ENCODE assay signal across 15 mouse cellular contexts in genomic region chr16:57267068-57267467, GRCm38 (mm10). TPM values are rescaled to one million over a fixed set of nuclear protein-coding genes. Genes with fewer than 3 reads are reported as not detected.
DNase-seq lines count a peak whose midpoint lies in the region; ATAC-seq and TF ChIP-seq lines count a peak whose summit lies in the region.
"Had no signal": no experiment of that assay in that cellular context is flagged by ENCODE, and none has a peak within 500 bp of the region (broad histone marks: within the 10 kb centered on the region; RNA-seq: fewer than 3 reads in every experiment).

No protein-coding gene starts in this region.

- peak; percentile 60; the same call in 1 of the 2 replicates for ATAC-seq in lung, embryonic 14.5 days (ENCODE audit: insufficient read depth)
- no peak for ATAC-seq in cerebellum, adult (ENCODE audit: insufficient number of reproducible peaks, low FRiP score, low TSS enrichment)
- ATAC-seq: activated CD4-positive, CD25-positive, alpha-beta regulatory T cell, adult 4 months had no signal

- intact Hi-C loops in heart, adult 2 months (cut with DNase I) = loop anchor here (5.0 kb wide), 1 partner anchor 80 kb away; no protein-coding TSS in a partner anchor

- no peak overlapping the region for H3K9ac ChIP-seq in heart, adult 2 months (ENCODE audit: low read depth, low read length)
- no peak overlapping the region for H3K9ac ChIP-seq in lung, embryonic 14.5 days
- H3K9ac ChIP-seq: limb, embryonic 12.5 days; midbrain, embryonic 12.5 days had no signal

- H3K4me3 ChIP-seq in kidney, adult 2 months (ENCODE audit: insufficient read depth, low read depth, low read length) = no peak overlapping the region
- H3K4me3 ChIP-seq in heart, adult 2 months = no peak overlapping the region
- no peak overlapping the region for H3K4me3 ChIP-seq in lung, embryonic 14.5 days (ENCODE audit: low read depth, low read length)
- H3K4me3 ChIP-seq: layer of hippocampus, adult 2 months; limb, embryonic 12.5 days; midbrain, embryonic 12.5 days had no signal

- H3K4me2 ChIP-seq in lung, embryonic 14.5 days = no peak overlapping the region
- H3K4me2 ChIP-seq: limb, embryonic 12.5 days; midbrain, embryonic 12.5 days had no signal

- H3K27me3 ChIP-seq in kidney, adult 2 months (replicated peaks; ENCODE audit: control insufficient read depth, insufficient read depth, low read length) = no peaks in the 10 kb centered on the region
- no peaks in the 10 kb centered on the region for H3K27me3 ChIP-seq in heart, adult 2 months (ENCODE audit: control insufficient read depth, insufficient read depth, low read length)
- no peaks in the 10 kb centered on the region for H3K27me3 ChIP-seq in lung, embryonic 14.5 days (ENCODE audit: insufficient read depth, low read length)
- H3K27me3 ChIP-seq: limb, embryonic 12.5 days; midbrain, embryonic 12.5 days had no signal

- 22% methylated on average over 1 of the region's 1 CpGs for WGBS in kidney, adult 2 months
- 0% methylated on average over 1 of the region's 1 CpGs for WGBS in heart, adult 2 months
- WGBS in lung, embryonic 14.5 days = 4% methylated on average over 1 of the region's 1 CpGs

- no peak for TF ChIP-seq POLR2A in kidney, adult 2 months (IDR thresholded peaks at IDR 0.05; ENCODE audit: low read depth, low read length)
- no peak for TF ChIP-seq POLR2A in heart, adult 2 months (IDR thresholded peaks at IDR 0.05; ENCODE audit: insufficient read depth, low read depth, low read length)

- no peak for TF ChIP-seq CTCF in kidney, adult 2 months (conservative IDR thresholded peaks at IDR 0.05; ENCODE audit: insufficient read depth, insufficient read length, low read depth, low read length)
- no peak for TF ChIP-seq CTCF in heart, adult 2 months (IDR thresholded peaks at IDR 0.05)
- no peak for TF ChIP-seq CTCF in lung, embryonic 14.5 days (IDR thresholded peaks at IDR 0.05; ENCODE audit: low read depth)

- H3K9me3 ChIP-seq in lung, embryonic 14.5 days (ENCODE audit: low read depth, low read length) = no peaks in the 10 kb centered on the region
- H3K9me3 ChIP-seq: midbrain, embryonic 12.5 days had no signal

- no peak overlapping the region; the same call in 1 of the 2 replicates for H3K27ac ChIP-seq in kidney, adult 2 months (ENCODE audit: insufficient read depth, low read depth, low read length)
- H3K27ac ChIP-seq in heart, adult 2 months = peak overlapping the region; percentile 66
- no peak overlapping the region for H3K27ac ChIP-seq in lung, embryonic 14.5 days (ENCODE audit: low read depth)
- H3K27ac ChIP-seq: layer of hippocampus, adult 2 months; limb, embryonic 12.5 days; midbrain, embryonic 12.5 days had no signal

- no peak for TF ChIP-seq EP300 in heart, adult 2 months (IDR thresholded peaks at IDR 0.05; ENCODE audit: insufficient read depth, low read depth, low read length)

- DNase-seq in kidney, adult 2 months = peak; percentile 39
- no peak for DNase-seq in kidney, adult 8-10 months
- peak; percentile 36 for DNase-seq in Muller cell, postnatal 12 days (ENCODE audit: inconsistent ontology term)
- DNase-seq in heart, adult 2 months = peak in 1 of 2 experiments; percentile 57
- DNase-seq in lung, embryonic 14.5 days = peak; percentile 73
- DNase-seq in spleen, adult 18-20 months = no peak
- DNase-seq in adrenal gland, adult 18-20 months (ENCODE audit: low spot score in 2 of 2) = no peak

- no peaks in the 10 kb centered on the region for H3K36me3 ChIP-seq in kidney, adult 2 months (ENCODE audit: control insufficient read depth, insufficient read depth, low read length)
- peaks cover 9% of the 10 kb centered on the region for H3K36me3 ChIP-seq in heart, adult 2 months (ENCODE audit: control insufficient read depth, insufficient read depth, low read length)
- no peaks in the 10 kb centered on the region for H3K36me3 ChIP-seq in lung, embryonic 14.5 days (ENCODE audit: insufficient read depth)
- H3K36me3 ChIP-seq: limb, embryonic 12.5 days; midbrain, embryonic 12.5 days had no signal

- H3K79me2 ChIP-seq in heart, adult 2 months (replicated peaks; ENCODE audit: control insufficient read depth, insufficient read depth, low read length) = no peaks in the 10 kb centered on the region

- H3K4me1 ChIP-seq in kidney, adult 2 months (ENCODE audit: control insufficient read depth, insufficient read depth, low read length) = no peaks in the 10 kb centered on the region
- H3K4me1 ChIP-seq in heart, adult 2 months (ENCODE audit: control insufficient read depth, insufficient read depth, low read length) = peaks cover 7% of the 10 kb centered on the region
- no peaks in the 10 kb centered on the region; the same call in 1 of the 2 replicates for H3K4me1 ChIP-seq in lung, embryonic 14.5 days (ENCODE audit: insufficient read depth)
- H3K4me1 ChIP-seq: limb, embryonic 12.5 days; midbrain, embryonic 12.5 days had no signal

RNA-seq across cellular contexts. Expression of gene Tmem30c, which starts 25.6 kb away (rescaled TPM):
- not detected in 2 replicates for polyA plus RNA-seq in kidney, adult 2 months (2012; rRNA removed)
- not detected for total RNA-seq in heart, adult 2 months (2021)
- polyA plus RNA-seq in heart, adult 2 months (2012; rRNA removed) = not detected in 2 replicates
- 0.07 TPM in 1 of 2 replicates, not detected in the other for polyA plus RNA-seq in lung, embryonic 14.5 days (2014; fragmentation: Nextera tagmentation; extraction: Ambion mirVana)
- total RNA-seq in adrenal gland, adult 18-20 months (2021) = not detected
- total RNA-seq: granulocyte monocyte progenitor cell, adult 5-6 weeks; neutrophil, adult 5-6 weeks had no signal
- polyA plus RNA-seq: activated CD4-positive, CD25-positive, alpha-beta regulatory T cell, adult 4 months; spleen, adult 2 months had no signal

RNA-seq across cellular contexts. Expression of gene Tbc1d23, which starts 35.8 kb away (rescaled TPM):
- polyA plus RNA-seq in kidney, adult 2 months (2012; rRNA removed) = 8.6 and 10.7 TPM in 2 replicates
- total RNA-seq in heart, adult 2 months (2021) = 10 to 100 TPM; 25.3 to 26.1 TPM
- 7.7 and 21.2 TPM in 2 replicates for polyA plus RNA-seq in heart, adult 2 months (2012; rRNA removed)
- polyA plus RNA-seq in lung, embryonic 14.5 days (2014; fragmentation: Nextera tagmentation; extraction: Ambion mirVana) = 28.3 and 29.0 TPM in 2 replicates
- 10 to 100 TPM; 33.9 to 34.3 TPM for total RNA-seq in adrenal gland, adult 18-20 months (2021)

Comparison
In these comparisons a context has a peak if more than half of its experiments do, and no peak if none do; other contexts are left out.
1. DNase-seq: peak in kidney, adult 2 months (single experiment), Muller cell, postnatal 12 days (single experiment) and lung, embryonic 14.5 days (single experiment); none in kidney, adult 8-10 months (0 of 2), spleen, adult 18-20 months (0 of 2) and adrenal gland, adult 18-20 months (0 of 2).